In the genomic region with DNA sequence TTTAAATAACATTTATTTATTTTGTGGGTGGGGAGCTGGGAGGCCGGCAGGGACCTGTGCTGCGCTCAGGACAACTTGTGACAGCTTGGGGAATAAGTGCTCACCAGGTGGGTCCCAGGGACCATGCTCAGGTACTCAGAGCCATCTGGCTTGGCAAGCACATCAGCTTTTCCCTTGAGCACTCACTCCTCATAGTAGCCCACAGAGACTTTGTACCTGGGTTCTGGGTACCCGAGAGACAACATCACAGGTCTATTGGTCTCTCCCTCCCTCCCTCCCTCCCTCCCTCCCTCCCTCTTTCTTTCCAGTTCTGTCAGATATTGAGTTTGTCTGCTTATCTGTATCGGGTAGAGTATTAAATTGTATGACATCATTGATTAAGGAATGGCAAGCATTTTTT, we compare ENCODE assay signal across 16 mouse cellular contexts.
"Had no signal": no experiment of that assay in that cellular context is flagged by ENCODE, and none has a peak within 500 bp of the region (broad histone marks: within the 10 kb centered on the region; RNA-seq: fewer than 3 reads in every experiment).

No protein-coding gene starts in this region.

- H3K4me1 ChIP-seq: midbrain, embryonic 10.5 days; midbrain, embryonic 15.5 days had no signal

- DNase-seq: kidney, adult 11 months; kidney, adult 9 months; kidney, postnatal 25 days; layer of hippocampus, adult 9-11 months; lung, adult 18-20 months; lung, postnatal 10 days; lung, postnatal 36 days; thymus, postnatal 25 days had no signal

- H3K27ac ChIP-seq: intestine, embryonic 15.5 days; layer of hippocampus, adult 2 months; limb, embryonic 10.5 days; limb, embryonic 13.5 days; lung, embryonic 15.5 days; midbrain, embryonic 10.5 days; midbrain, embryonic 15.5 days had no signal

- H3K27me3 ChIP-seq: intestine, embryonic 15.5 days; limb, embryonic 13.5 days; lung, embryonic 15.5 days; megakaryocyte, embryonic 14.5 days; midbrain, embryonic 15.5 days had no signal

- ATAC-seq: intestine, embryonic 15.5 days; midbrain, embryonic 15.5 days had no signal

- H3K4me2 ChIP-seq: intestine, embryonic 15.5 days; limb, embryonic 13.5 days; lung, embryonic 15.5 days; midbrain, embryonic 15.5 days had no signal

- H3K4me3 ChIP-seq: intestine, embryonic 15.5 days; layer of hippocampus, adult 2 months; limb, embryonic 10.5 days; limb, embryonic 13.5 days; lung, embryonic 15.5 days; megakaryocyte, embryonic 14.5 days; midbrain, embryonic 10.5 days; midbrain, embryonic 15.5 days had no signal

- H3K9me3 ChIP-seq: intestine, embryonic 15.5 days; limb, embryonic 10.5 days; limb, embryonic 13.5 days; lung, embryonic 15.5 days; megakaryocyte, embryonic 14.5 days; midbrain, embryonic 10.5 days; midbrain, embryonic 15.5 days had no signal

- H3K9ac ChIP-seq: intestine, embryonic 15.5 days; limb, embryonic 13.5 days; lung, embryonic 15.5 days; midbrain, embryonic 15.5 days had no signal

- H3K36me3 ChIP-seq: intestine, embryonic 15.5 days; limb, embryonic 13.5 days; lung, embryonic 15.5 days; midbrain, embryonic 10.5 days; midbrain, embryonic 15.5 days had no signal
